Mouse (Mus musculus): Measurements from ENCODE around the gene Kcnk15. TPM values are rescaled to one million over a fixed set of nuclear protein-coding genes. Genes with fewer than 3 reads are reported as not detected.

Kcnk15 gene
- total RNA-seq, 2 experiments from 2014 or later = not detected

Other genes starting within 250 kb of the Kcnk15 start
- gene Serinc3, start 208.5 kb upstream of the Kcnk15 start, total RNA-seq (2021) = 100 to 1,000 TPM; 101 to 136 TPM
- 10 to 100 TPM; 80.1 to 98.9 TPM for gene Pkig, start 195.3 kb upstream of the Kcnk15 start, total RNA-seq (2021)
- under 1 TPM; 0.25 to 0.79 TPM for gene Ada, start 103.4 kb upstream of the Kcnk15 start, total RNA-seq (2021)
- under 1 TPM; 0.74 to 0.91 TPM for gene Ccn5, start 32.8 kb upstream of the Kcnk15 start, total RNA-seq (2021)
- gene Rims4, start 65.0 kb downstream of the Kcnk15 start, total RNA-seq (2021) = 1 to 10 TPM in 1 of 2 experiments, under 1 TPM in 1; 0.86 to 1.3 TPM
- 10 to 100 TPM; 34.7 to 37.9 TPM for gene Ywhab, start 141.3 kb downstream of the Kcnk15 start, total RNA-seq (2021)
- gene Pabpc1l, start 171.8 kb downstream of the Kcnk15 start, total RNA-seq (2021) = under 1 TPM in 1 of 2 experiments, not detected in 1; 0.54 TPM
- gene Stk4, start 216.7 kb downstream of the Kcnk15 start, total RNA-seq (2021) = 1 to 10 TPM; 6.1 to 9.8 TPM
- 10 to 100 TPM; 10.4 to 11.4 TPM for gene Tomm34, start 217.5 kb downstream of the Kcnk15 start, total RNA-seq (2021)

Measured in gastrocnemius, postnatal 36 days (tissue).